Mouse (Mus musculus): ENCODE data around the gene Rbfox1. TPM values are rescaled to one million over a fixed set of nuclear protein-coding genes. Genes with fewer than 3 reads are reported as not detected.

Gene Rbfox1
- polyA plus RNA-seq, 1 experiment from 2014 or later: 75.8 TPM

GRCm38 (mm10) chr16:6962508-6962907 lies 1077.4 kb downstream of the Rbfox1 start:
- no peak for ATAC-seq

GRCm38 (mm10) chr16:6963533-6963932 lies 1078.4 kb downstream of the Rbfox1 start:
- Histone ChIP-seq H3K9ac (ENCODE audit: low read length) (no peak overlapping the region), H3K27me3 (replicated peaks; ENCODE audit: control insufficient read depth, insufficient read depth, low read length) (peaks cover 47% of the 10 kb centered on the region), H3K27ac (ENCODE audit: low read depth, low read length) (no peak overlapping the region), H3K4me3 (ENCODE audit: low read depth, low read length) (no peak overlapping the region), H3K9me3 (replicated peaks; ENCODE audit: control insufficient read depth, low read length) (no peaks in the 10 kb centered on the region), H3K36me3 (ENCODE audit: control insufficient read depth, insufficient read depth, low read length) (no peaks in the 10 kb centered on the region), H3K4me2 (ENCODE audit: low read length) (no peak overlapping the region), H3K4me1 (ENCODE audit: control insufficient read depth, insufficient read depth, low read length) (peaks cover 28% of the 10 kb centered on the region)
- ATAC-seq (no peak), DNase-seq (ENCODE audit: low spot score) (no peak)
- WGBS: 59% methylated on average over 4 of the region's 4 CpGs

More at GRCm38 (mm10) chr16:6962508-6962907, 1077.4 kb downstream of the Rbfox1 start:
- H3K9me3 ChIP-seq (replicated peaks; ENCODE audit: control insufficient read depth, low read length): no peaks in the 10 kb centered on the region
- H3K9ac ChIP-seq (ENCODE audit: low read length): no peak overlapping the region
- DNase-seq (ENCODE audit: low spot score): no peak
- peaks cover 51% of the 10 kb centered on the region for H3K27me3 ChIP-seq (replicated peaks; ENCODE audit: control insufficient read depth, insufficient read depth, low read length)
- no peak overlapping the region for H3K4me2 ChIP-seq (ENCODE audit: low read length)
- H3K27ac ChIP-seq (ENCODE audit: low read depth, low read length): no peak overlapping the region
- H3K36me3 ChIP-seq (ENCODE audit: control insufficient read depth, insufficient read depth, low read length): no peaks in the 10 kb centered on the region
- 23% methylated on average over 5 of the region's 5 CpGs for WGBS
- H3K4me3 ChIP-seq (ENCODE audit: low read depth, low read length): no peak overlapping the region
- H3K4me1 ChIP-seq (ENCODE audit: control insufficient read depth, insufficient read depth, low read length): peaks cover 28% of the 10 kb centered on the region

GRCm38 (mm10) chr16:6964720-6965583 lies 1079.8 kb downstream of the Rbfox1 start:
- DNase-seq (ENCODE audit: low spot score) (peak; percentile 79), ATAC-seq (peak; percentile 68)
- H3K4me3 ChIP-seq (ENCODE audit: low read depth, low read length): no peak overlapping the region
- H3K4me2 ChIP-seq (ENCODE audit: low read length): no peak overlapping the region
- WGBS: 1% methylated on average over 8 of the region's 8 CpGs
- H3K9ac ChIP-seq (ENCODE audit: low read length): no peak overlapping the region
- no peaks in the 10 kb centered on the region for H3K9me3 ChIP-seq (replicated peaks; ENCODE audit: control insufficient read depth, low read length)
- H3K4me1 ChIP-seq (ENCODE audit: control insufficient read depth, insufficient read depth, low read length): peaks cover 28% of the 10 kb centered on the region
- H3K27ac ChIP-seq (ENCODE audit: low read depth, low read length): no peak overlapping the region
- H3K27me3 ChIP-seq (replicated peaks; ENCODE audit: control insufficient read depth, insufficient read depth, low read length): peaks cover 37% of the 10 kb centered on the region
- no peaks in the 10 kb centered on the region for H3K36me3 ChIP-seq (ENCODE audit: control insufficient read depth, insufficient read depth, low read length)

- DNase-seq (ENCODE audit: low spot score): no peak
Measured at GRCm38 (mm10) chr16:6969986-6970385, 1084.8 kb downstream of the Rbfox1 start.

GRCm38 (mm10) chr16:6976341-6976740 lies 1091.2 kb downstream of the Rbfox1 start:
- WGBS: 43% methylated on average over 7 of the region's 7 CpGs
- Histone ChIP-seq H3K9ac (ENCODE audit: low read length) (no peak overlapping the region), H3K4me1 (ENCODE audit: control insufficient read depth, insufficient read depth, low read length) (no peaks in the 10 kb centered on the region), H3K4me3 (ENCODE audit: low read depth, low read length) (no peak overlapping the region), H3K36me3 (ENCODE audit: control insufficient read depth, insufficient read depth, low read length) (no peaks in the 10 kb centered on the region), H3K27ac (ENCODE audit: low read depth, low read length) (no peak overlapping the region), H3K9me3 (replicated peaks; ENCODE audit: control insufficient read depth, low read length) (no peaks in the 10 kb centered on the region), H3K27me3 (replicated peaks; ENCODE audit: control insufficient read depth, insufficient read depth, low read length) (peaks cover 24% of the 10 kb centered on the region), H3K4me2 (ENCODE audit: low read length) (no peak overlapping the region)
- DNase-seq (ENCODE audit: low spot score) (no peak), ATAC-seq (no peak)

More at GRCm38 (mm10) chr16:6969986-6970385, 1084.8 kb downstream of the Rbfox1 start:
- no peak overlapping the region for H3K4me3 ChIP-seq (ENCODE audit: low read depth, low read length)
- peaks cover 48% of the 10 kb centered on the region for H3K27me3 ChIP-seq (replicated peaks; ENCODE audit: control insufficient read depth, insufficient read depth, low read length)
- H3K9ac ChIP-seq (ENCODE audit: low read length): no peak overlapping the region
- H3K9me3 ChIP-seq (replicated peaks; ENCODE audit: control insufficient read depth, low read length): no peaks in the 10 kb centered on the region
- WGBS: 76% methylated on average over 4 of the region's 4 CpGs
- ATAC-seq: 0 out of 2 replicates have a peak, but pooled peaks have one; percentile 44
- H3K27ac ChIP-seq (ENCODE audit: low read depth, low read length): no peak overlapping the region
- peaks cover 5% of the 10 kb centered on the region for H3K4me1 ChIP-seq (ENCODE audit: control insufficient read depth, insufficient read depth, low read length)
- no peak overlapping the region for H3K4me2 ChIP-seq (ENCODE audit: low read length)
- H3K36me3 ChIP-seq (ENCODE audit: control insufficient read depth, insufficient read depth, low read length): no peaks in the 10 kb centered on the region

GRCm38 (mm10) chr16:6983947-6984346 lies 1098.8 kb downstream of the Rbfox1 start:
- Histone ChIP-seq H3K27me3 (replicated peaks; ENCODE audit: control insufficient read depth, insufficient read depth, low read length) (no peaks in the 10 kb centered on the region), H3K9me3 (replicated peaks; ENCODE audit: control insufficient read depth, low read length) (no peaks in the 10 kb centered on the region), H3K36me3 (ENCODE audit: control insufficient read depth, insufficient read depth, low read length) (no peaks in the 10 kb centered on the region), H3K9ac (ENCODE audit: low read length) (no peak overlapping the region), H3K4me1 (ENCODE audit: control insufficient read depth, insufficient read depth, low read length) (0 out of 2 replicates have a peak, but pooled peaks cover 2% of the 10 kb centered on the region), H3K27ac (ENCODE audit: low read depth, low read length) (no peak overlapping the region), H3K4me3 (ENCODE audit: low read depth, low read length) (no peak overlapping the region), H3K4me2 (ENCODE audit: low read length) (no peak overlapping the region)
- no peak for ATAC-seq
- no peak for DNase-seq (ENCODE audit: low spot score)
- WGBS: 87% methylated on average over 2 of the region's 2 CpGs

- Histone ChIP-seq H3K9ac (ENCODE audit: low read length) (no peak overlapping the region), H3K4me1 (ENCODE audit: control insufficient read depth, insufficient read depth, low read length) (0 out of 2 replicates have a peak, but pooled peaks cover 2% of the 10 kb centered on the region), H3K27ac (ENCODE audit: low read depth, low read length) (no peak overlapping the region), H3K9me3 (replicated peaks; ENCODE audit: control insufficient read depth, low read length) (no peaks in the 10 kb centered on the region), H3K4me2 (ENCODE audit: low read length) (no peak overlapping the region), H3K4me3 (ENCODE audit: low read depth, low read length) (no peak overlapping the region), H3K27me3 (replicated peaks; ENCODE audit: control insufficient read depth, insufficient read depth, low read length) (no peaks in the 10 kb centered on the region), H3K36me3 (ENCODE audit: control insufficient read depth, insufficient read depth, low read length) (no peaks in the 10 kb centered on the region)
- ATAC-seq: peak; percentile 40; the same call in 1 of the 2 replicates
- peak; percentile 71 for DNase-seq (ENCODE audit: low spot score)
Measured at GRCm38 (mm10) chr16:6986031-6986430, 1100.9 kb downstream of the Rbfox1 start.

- Histone ChIP-seq H3K4me1 (ENCODE audit: control insufficient read depth, insufficient read depth, low read length) (0 out of 2 replicates have a peak, but pooled peaks cover 2% of the 10 kb centered on the region), H3K9ac (ENCODE audit: low read length) (no peak overlapping the region), H3K36me3 (ENCODE audit: control insufficient read depth, insufficient read depth, low read length) (no peaks in the 10 kb centered on the region), H3K4me2 (ENCODE audit: low read length) (no peak overlapping the region), H3K27ac (ENCODE audit: low read depth, low read length) (no peak overlapping the region), H3K9me3 (replicated peaks; ENCODE audit: control insufficient read depth, low read length) (no peaks in the 10 kb centered on the region), H3K4me3 (ENCODE audit: low read depth, low read length) (no peak overlapping the region), H3K27me3 (replicated peaks; ENCODE audit: control insufficient read depth, insufficient read depth, low read length) (no peaks in the 10 kb centered on the region)
- 74% methylated on average over 2 of the region's 2 CpGs for WGBS
- no peak for ATAC-seq
- no peak for DNase-seq (ENCODE audit: low spot score)
Measured at GRCm38 (mm10) chr16:6986494-6986893, 1101.3 kb downstream of the Rbfox1 start.

- H3K9me3 ChIP-seq (replicated peaks; ENCODE audit: control insufficient read depth, low read length): no peaks in the 10 kb centered on the region
Measured at GRCm38 (mm10) chr16:6992251-6992650, 1107.1 kb downstream of the Rbfox1 start.

More at GRCm38 (mm10) chr16:6992251-6992650, 1107.1 kb downstream of the Rbfox1 start:
- ATAC-seq (no peak), DNase-seq (ENCODE audit: low spot score) (no peak)
- no peak overlapping the region for H3K9ac ChIP-seq (ENCODE audit: low read length)
- H3K4me1 ChIP-seq (ENCODE audit: control insufficient read depth, insufficient read depth, low read length): no peaks in the 10 kb centered on the region
- H3K4me2 ChIP-seq (ENCODE audit: low read length): no peak overlapping the region
- no peaks in the 10 kb centered on the region for H3K36me3 ChIP-seq (ENCODE audit: control insufficient read depth, insufficient read depth, low read length)
- no peak overlapping the region for H3K27ac ChIP-seq (ENCODE audit: low read depth, low read length)
- 92% methylated on average over 5 of the region's 5 CpGs for WGBS
- H3K27me3 ChIP-seq (replicated peaks; ENCODE audit: control insufficient read depth, insufficient read depth, low read length): no peaks in the 10 kb centered on the region
- H3K4me3 ChIP-seq (ENCODE audit: low read depth, low read length): no peak overlapping the region
